Mouse (Mus musculus): ENCODE results near the gene Nrarp. TPM values are rescaled to one million over a fixed set of nuclear protein-coding genes. Genes with fewer than 3 reads are reported as not detected.

Gene Nrarp
- polyA plus RNA-seq, 1 experiment from 2014 or later: 18.6 TPM

GRCm38 (mm10) chr2:25177076-25177475 is 3.5 kb upstream of the Nrarp start:
- Histone ChIP-seq H3K9me3 (replicated peaks; ENCODE audit: control insufficient read depth, low read length) (no peaks in the 10 kb centered on the region), H3K27me3 (replicated peaks; ENCODE audit: control insufficient read depth, insufficient read depth, low read length) (no peaks in the 10 kb centered on the region), H3K36me3 (ENCODE audit: control insufficient read depth, insufficient read depth, low read length) (no peaks in the 10 kb centered on the region), H3K4me3 (ENCODE audit: low read depth, low read length) (no peak overlapping the region), H3K4me2 (ENCODE audit: low read length) (peak overlapping the region; percentile 29), H3K4me1 (ENCODE audit: control insufficient read depth, insufficient read depth, low read length) (peaks cover 41% of the 10 kb centered on the region), H3K27ac (ENCODE audit: low read depth, low read length) (peak overlapping the region; percentile 75), H3K9ac (ENCODE audit: low read length) (peak overlapping the region; percentile 26; the same call in 1 of the 2 replicates)
- no peak for ATAC-seq
- DNase-seq (ENCODE audit: low spot score): no peak
- WGBS: 24% methylated on average over 4 of the region's 4 CpGs

- Histone ChIP-seq H3K27ac (ENCODE audit: low read depth, low read length) (peak overlapping the region; percentile 75), H3K9me3 (replicated peaks; ENCODE audit: control insufficient read depth, low read length) (no peaks in the 10 kb centered on the region), H3K27me3 (replicated peaks; ENCODE audit: control insufficient read depth, insufficient read depth, low read length) (no peaks in the 10 kb centered on the region), H3K4me3 (ENCODE audit: low read depth, low read length) (no peak overlapping the region), H3K36me3 (ENCODE audit: control insufficient read depth, insufficient read depth, low read length) (no peaks in the 10 kb centered on the region), H3K4me1 (ENCODE audit: control insufficient read depth, insufficient read depth, low read length) (peaks cover 43% of the 10 kb centered on the region), H3K4me2 (ENCODE audit: low read length) (peak overlapping the region; percentile 29), H3K9ac (ENCODE audit: low read length) (peak overlapping the region; percentile 32)
- WGBS: 4% methylated on average over 5 of the region's 6 CpGs
- DNase-seq (ENCODE audit: low spot score): peak; percentile 81
- ATAC-seq: peak; percentile 19
Observed at GRCm38 (mm10) chr2:25177685-25178084, 2.9 kb upstream of the Nrarp start.

- H3K4me1 ChIP-seq (ENCODE audit: control insufficient read depth, insufficient read depth, low read length): peaks cover 51% of the 10 kb centered on the region
- 0 out of 2 replicates have a peak, but pooled peaks have one; percentile 9 for ATAC-seq
- no peak overlapping the region for H3K4me3 ChIP-seq (ENCODE audit: low read depth, low read length)
Observed at GRCm38 (mm10) chr2:25178285-25178972, 2.1 kb upstream of the Nrarp start.

GRCm38 (mm10) chr2:25179566-25180217 is 866 bp upstream of the Nrarp start:
- Histone ChIP-seq H3K4me3 (ENCODE audit: low read depth, low read length) (peak overlapping the region; percentile 82), H3K4me1 (ENCODE audit: control insufficient read depth, insufficient read depth, low read length) (peaks cover 55% of the 10 kb centered on the region), H3K9me3 (replicated peaks; ENCODE audit: control insufficient read depth, low read length) (no peaks in the 10 kb centered on the region), H3K4me2 (ENCODE audit: low read length) (peak overlapping the region; percentile 74), H3K27me3 (replicated peaks; ENCODE audit: control insufficient read depth, insufficient read depth, low read length) (no peaks in the 10 kb centered on the region), H3K9ac (ENCODE audit: low read length) (peak overlapping the region; percentile 47; the same call in 1 of the 2 replicates), H3K36me3 (ENCODE audit: control insufficient read depth, insufficient read depth, low read length) (peaks cover 3% of the 10 kb centered on the region; the same call in 1 of the 2 replicates), H3K27ac (ENCODE audit: low read depth, low read length) (peak overlapping the region; percentile 78)
- ATAC-seq: no peak
- DNase-seq (ENCODE audit: low spot score): no peak
- WGBS: 30% methylated on average over 15 of the region's 15 CpGs

More at GRCm38 (mm10) chr2:25178285-25178972, 2.1 kb upstream of the Nrarp start:
- Histone ChIP-seq H3K36me3 (ENCODE audit: control insufficient read depth, insufficient read depth, low read length) (no peaks in the 10 kb centered on the region), H3K27me3 (replicated peaks; ENCODE audit: control insufficient read depth, insufficient read depth, low read length) (no peaks in the 10 kb centered on the region), H3K9ac (ENCODE audit: low read length) (peak overlapping the region; percentile 32), H3K27ac (ENCODE audit: low read depth, low read length) (peak overlapping the region; percentile 75), H3K9me3 (replicated peaks; ENCODE audit: control insufficient read depth, low read length) (no peaks in the 10 kb centered on the region), H3K4me2 (ENCODE audit: low read length) (peak overlapping the region; percentile 29)
- WGBS: 14% methylated on average over 10 of the region's 10 CpGs
- peak; percentile 65 for DNase-seq (ENCODE audit: low spot score)

DNA sequence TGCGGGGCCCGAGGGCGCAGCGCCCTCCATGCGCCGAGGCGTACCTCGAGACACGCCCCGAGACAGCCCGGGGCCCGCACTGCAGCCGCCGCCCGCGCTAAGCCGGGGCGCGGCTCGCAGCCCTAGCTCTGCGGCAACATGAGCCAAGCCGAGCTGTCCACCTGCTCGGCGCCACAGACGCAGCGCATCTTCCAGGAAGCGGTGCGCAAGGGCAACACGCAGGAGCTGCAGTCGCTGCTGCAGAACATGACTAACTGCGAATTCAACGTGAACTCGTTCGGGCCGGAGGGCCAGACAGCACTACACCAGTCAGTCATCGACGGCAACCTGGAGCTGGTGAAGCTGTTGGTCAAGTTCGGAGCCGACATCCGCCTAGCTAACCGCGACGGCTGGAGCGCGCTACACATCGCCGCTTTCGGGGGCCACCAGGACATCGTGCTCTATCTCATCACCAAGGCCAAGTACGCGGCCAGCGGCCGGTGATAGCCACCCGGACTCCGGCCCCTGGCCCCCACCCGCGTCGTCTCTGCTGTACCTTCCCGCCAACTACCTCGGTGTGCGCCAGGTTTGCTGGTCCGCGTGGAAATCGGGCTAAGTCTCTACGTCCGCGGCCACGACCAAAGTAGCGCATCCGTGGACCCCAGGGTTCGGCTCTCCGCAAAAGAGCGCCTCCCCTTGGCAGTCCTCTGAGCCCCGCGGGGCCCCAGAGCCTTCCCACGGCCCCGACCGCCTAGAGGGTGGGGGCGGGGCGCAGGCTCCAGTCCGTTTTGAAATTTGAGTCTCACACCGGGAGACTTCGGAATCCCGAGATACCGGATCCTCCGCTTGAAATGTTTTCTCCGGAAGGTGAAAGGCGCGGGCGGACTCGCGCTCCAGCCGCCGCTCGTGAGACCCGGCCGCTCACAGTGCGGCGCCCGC is 674 bp downstream of the Nrarp start:
- ATAC-seq (peak; percentile 24), DNase-seq (ENCODE audit: low spot score) (peak; percentile 78)
- Histone ChIP-seq H3K9me3 (replicated peaks; ENCODE audit: control insufficient read depth, low read length) (no peaks in the 10 kb centered on the region), H3K27ac (ENCODE audit: low read depth, low read length) (peak overlapping the region; percentile 84), H3K36me3 (ENCODE audit: control insufficient read depth, insufficient read depth, low read length) (peaks cover 5% of the 10 kb centered on the region; the same call in 1 of the 2 replicates), H3K4me3 (ENCODE audit: low read depth, low read length) (peak overlapping the region; percentile 82), H3K4me1 (ENCODE audit: control insufficient read depth, insufficient read depth, low read length) (peaks cover 58% of the 10 kb centered on the region), H3K27me3 (replicated peaks; ENCODE audit: control insufficient read depth, insufficient read depth, low read length) (no peaks in the 10 kb centered on the region), H3K4me2 (ENCODE audit: low read length) (peak overlapping the region; percentile 74), H3K9ac (ENCODE audit: low read length) (peak overlapping the region; percentile 81)
- under 1% methylated on average over 99 of the region's 100 CpGs for WGBS

DNA sequence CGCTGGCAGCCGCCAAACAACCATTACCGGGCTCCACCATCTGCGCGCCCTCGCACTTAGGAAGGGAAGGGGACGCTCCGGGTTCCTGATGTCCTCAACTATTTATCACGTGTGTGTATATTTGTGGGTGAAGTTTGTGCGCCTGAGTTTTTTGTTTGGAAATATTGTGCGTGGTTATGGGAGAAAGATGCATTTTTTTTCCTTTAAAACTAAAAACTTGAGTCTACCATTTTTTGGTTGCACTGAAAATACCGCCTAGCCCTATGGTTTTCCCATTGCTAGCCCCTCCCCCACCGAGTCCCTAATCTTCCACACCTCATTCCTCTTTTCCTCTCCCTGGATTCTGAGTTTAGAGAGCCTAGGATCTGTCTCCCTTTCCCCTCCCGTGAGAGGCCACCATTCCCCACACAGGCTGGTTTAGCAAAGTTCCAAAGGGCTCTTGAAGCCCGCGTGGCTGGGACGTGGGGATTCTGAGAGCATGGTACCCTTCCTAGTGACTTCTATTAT is 1.4 kb downstream of the Nrarp start:
- DNase-seq (ENCODE audit: low spot score): peak; percentile 73
- no peak for ATAC-seq
- under 1% methylated on average over 17 of the region's 17 CpGs for WGBS
- Histone ChIP-seq H3K27ac (ENCODE audit: low read depth, low read length) (peak overlapping the region; percentile 84), H3K36me3 (ENCODE audit: control insufficient read depth, insufficient read depth, low read length) (peaks cover 5% of the 10 kb centered on the region; the same call in 1 of the 2 replicates), H3K9ac (ENCODE audit: low read length) (peak overlapping the region; percentile 81), H3K4me1 (ENCODE audit: control insufficient read depth, insufficient read depth, low read length) (peaks cover 51% of the 10 kb centered on the region), H3K4me2 (ENCODE audit: low read length) (peak overlapping the region; percentile 74), H3K27me3 (replicated peaks; ENCODE audit: control insufficient read depth, insufficient read depth, low read length) (no peaks in the 10 kb centered on the region), H3K9me3 (replicated peaks; ENCODE audit: control insufficient read depth, low read length) (no peaks in the 10 kb centered on the region), H3K4me3 (ENCODE audit: low read depth, low read length) (peak overlapping the region; percentile 82)

- no peaks in the 10 kb centered on the region for H3K9me3 ChIP-seq (replicated peaks; ENCODE audit: control insufficient read depth, low read length)
- DNase-seq (ENCODE audit: low spot score): peak; percentile 88
- peak overlapping the region; percentile 64 for H3K27ac ChIP-seq (ENCODE audit: low read depth, low read length)
- peak overlapping the region; percentile 74 for H3K4me2 ChIP-seq (ENCODE audit: low read length)
- H3K9ac ChIP-seq (ENCODE audit: low read length): peak overlapping the region; percentile 81
- peak overlapping the region; percentile 82 for H3K4me3 ChIP-seq (ENCODE audit: low read depth, low read length)
- no peaks in the 10 kb centered on the region for H3K27me3 ChIP-seq (replicated peaks; ENCODE audit: control insufficient read depth, insufficient read depth, low read length)
- no peak; the same call in 1 of the 2 replicates for ATAC-seq
- peaks cover 44% of the 10 kb centered on the region for H3K4me1 ChIP-seq (ENCODE audit: control insufficient read depth, insufficient read depth, low read length)
- H3K36me3 ChIP-seq (ENCODE audit: control insufficient read depth, insufficient read depth, low read length): peaks cover 5% of the 10 kb centered on the region; the same call in 1 of the 2 replicates
- WGBS: 0% methylated on average over 6 of the region's 6 CpGs
Observed at GRCm38 (mm10) chr2:25182664-25183063, 2.1 kb downstream of the Nrarp start.

GRCm38 (mm10) chr2:25183336-25183735 is 2.8 kb downstream of the Nrarp start:
- Histone ChIP-seq H3K4me2 (ENCODE audit: low read length) (peak overlapping the region; percentile 74), H3K4me1 (ENCODE audit: control insufficient read depth, insufficient read depth, low read length) (peaks cover 37% of the 10 kb centered on the region), H3K36me3 (ENCODE audit: control insufficient read depth, insufficient read depth, low read length) (peaks cover 5% of the 10 kb centered on the region; the same call in 1 of the 2 replicates), H3K27ac (ENCODE audit: low read depth, low read length) (peak overlapping the region; percentile 35; the same call in 1 of the 2 replicates), H3K4me3 (ENCODE audit: low read depth, low read length) (peak overlapping the region; percentile 82), H3K9ac (ENCODE audit: low read length) (peak overlapping the region; percentile 26; the same call in 1 of the 2 replicates), H3K27me3 (replicated peaks; ENCODE audit: control insufficient read depth, insufficient read depth, low read length) (no peaks in the 10 kb centered on the region), H3K9me3 (replicated peaks; ENCODE audit: control insufficient read depth, low read length) (no peaks in the 10 kb centered on the region)
- ATAC-seq: no peak
- DNase-seq (ENCODE audit: low spot score): no peak
- WGBS: 38% methylated on average over 2 of the region's 2 CpGs
